Mouse (Mus musculus): ENCODE measurements around the gene Coq8b.

Coq8b gene

DNA sequence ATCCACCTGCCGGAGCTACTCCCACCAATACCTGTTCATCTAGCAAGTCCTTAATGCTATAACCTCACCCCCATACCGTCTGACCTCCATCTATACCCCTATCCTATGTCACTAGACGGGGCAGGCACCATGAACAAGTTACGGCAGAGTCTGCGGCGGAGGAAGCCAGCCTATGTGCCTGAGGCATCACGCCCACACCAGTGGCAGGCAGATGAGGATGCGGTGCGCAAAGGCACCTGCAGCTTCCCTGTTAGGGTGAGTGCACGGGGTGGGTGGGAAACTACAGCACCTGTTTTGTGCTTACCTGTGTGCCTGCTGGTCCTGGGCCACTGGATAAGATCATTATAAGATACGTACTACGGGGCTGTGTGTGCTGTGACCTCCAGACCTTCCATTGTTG, 31.9 kb downstream of the Coq8b start:
- in situ Hi-C loops (cut with MboI, MseI) = loop anchor here (25.0 kb wide), 1 partner anchor 477 kb away; no protein-coding TSS in a partner anchor

DNA sequence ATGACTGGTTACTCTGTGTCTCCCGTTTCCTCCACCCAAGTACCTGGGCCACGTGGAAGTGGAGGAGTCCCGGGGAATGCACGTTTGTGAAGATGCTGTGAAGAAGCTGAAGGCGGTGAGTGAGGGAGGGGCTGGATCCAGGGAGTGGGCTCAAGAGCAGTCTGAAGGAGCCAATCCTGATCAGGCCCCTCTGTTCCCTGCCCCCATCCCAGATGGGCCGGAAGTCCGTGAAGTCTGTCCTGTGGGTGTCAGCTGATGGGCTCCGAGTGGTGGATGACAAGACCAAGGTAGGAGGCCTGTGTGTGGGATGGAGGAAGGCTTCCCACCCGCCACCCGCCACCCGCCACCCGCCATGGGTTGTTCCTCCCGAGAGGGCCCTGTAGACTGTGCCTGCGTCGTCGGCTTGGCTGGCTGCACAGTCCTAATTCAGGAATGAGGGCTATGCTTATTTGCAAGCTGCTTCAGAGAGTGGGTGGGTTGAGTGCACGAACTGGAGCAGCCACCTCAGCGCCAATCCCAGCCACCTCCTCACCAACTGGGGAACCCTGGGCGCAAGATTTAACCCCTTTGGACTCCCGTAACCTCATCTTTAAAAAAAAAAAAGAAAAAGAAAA, 33.8 kb downstream of the Coq8b start:
- in situ Hi-C loops (cut with MboI, MseI) = loop anchor here (25.0 kb wide), 1 partner anchor 479 kb away; no protein-coding TSS in a partner anchor

DNA sequence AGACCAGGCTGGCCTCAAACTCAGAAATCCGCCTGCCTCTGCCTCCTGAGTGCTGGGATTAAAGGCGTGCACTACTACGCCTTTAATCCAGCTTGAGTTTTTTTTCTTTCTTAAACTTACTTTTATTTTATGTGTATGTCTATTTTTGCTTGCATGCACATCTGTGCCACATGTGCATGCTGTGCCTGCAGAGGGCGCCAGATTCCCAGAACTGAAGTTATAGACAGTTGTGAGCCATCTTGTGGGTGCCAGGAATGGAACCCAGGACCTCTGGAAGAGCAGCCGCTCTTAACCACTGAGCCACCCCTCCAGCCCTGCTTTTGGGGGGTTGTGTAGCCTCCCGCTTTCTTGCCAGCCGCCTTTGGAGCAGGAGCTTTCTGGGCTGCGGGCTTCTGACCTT, 38.6 kb downstream of the Coq8b start:
- in situ Hi-C loops (cut with MboI, MseI) = loop anchor here (25.0 kb wide), 1 partner anchor 484 kb away; no protein-coding TSS in a partner anchor

- in situ Hi-C loops (cut with MboI, MseI) = loop anchor here (25.0 kb wide), 1 partner anchor 487 kb away; no protein-coding TSS in a partner anchor
Measured at GRCm38 (mm10) chr7:27273739-27274351, 41.0 kb downstream of the Coq8b start.

DNA sequence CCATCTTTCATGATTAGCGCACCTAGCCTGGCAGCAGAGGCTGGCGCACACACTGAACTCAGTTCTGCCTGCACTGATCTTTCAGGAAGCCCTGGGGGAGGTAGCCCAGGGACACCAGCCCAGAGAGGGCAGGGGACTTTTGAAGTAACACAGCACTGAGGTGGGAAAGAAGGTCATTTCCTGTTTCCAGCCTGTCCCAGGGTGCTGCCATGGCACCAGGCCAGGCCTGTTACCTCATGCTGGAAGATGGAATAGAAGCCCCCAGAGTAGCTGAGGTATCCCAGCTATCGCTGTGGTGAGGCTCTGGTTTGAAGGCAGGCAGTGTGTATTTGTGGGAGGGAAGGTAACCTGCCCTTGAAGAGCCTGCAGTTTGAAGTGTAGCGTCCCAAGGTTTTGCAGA, 42.1 kb downstream of the Coq8b start:
- in situ Hi-C loops (cut with MboI, MseI) = loop anchor here (25.0 kb wide), 1 partner anchor 488 kb away; no protein-coding TSS in a partner anchor

DNA sequence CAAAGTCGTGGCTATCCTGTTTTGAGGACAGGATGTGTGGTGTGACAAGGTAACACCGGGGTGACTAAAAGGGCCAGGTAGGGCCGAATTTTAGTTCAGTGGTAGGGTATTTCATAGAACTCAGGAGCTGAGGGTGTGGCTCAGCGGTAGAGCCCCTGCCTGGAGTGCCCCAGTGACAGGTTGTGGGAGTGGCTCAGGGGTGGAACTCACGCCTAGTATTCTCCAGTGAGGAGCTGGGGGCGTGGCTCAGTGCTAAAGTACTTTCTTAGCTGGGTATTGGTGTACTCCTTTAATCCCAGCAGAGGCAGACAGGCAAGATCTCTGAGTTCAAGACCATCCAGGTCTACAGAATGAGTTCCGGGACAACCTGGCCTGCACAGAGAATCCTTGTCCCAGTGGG, 43.2 kb downstream of the Coq8b start:
- in situ Hi-C loops (cut with MboI, MseI) = no loop called here

DNA sequence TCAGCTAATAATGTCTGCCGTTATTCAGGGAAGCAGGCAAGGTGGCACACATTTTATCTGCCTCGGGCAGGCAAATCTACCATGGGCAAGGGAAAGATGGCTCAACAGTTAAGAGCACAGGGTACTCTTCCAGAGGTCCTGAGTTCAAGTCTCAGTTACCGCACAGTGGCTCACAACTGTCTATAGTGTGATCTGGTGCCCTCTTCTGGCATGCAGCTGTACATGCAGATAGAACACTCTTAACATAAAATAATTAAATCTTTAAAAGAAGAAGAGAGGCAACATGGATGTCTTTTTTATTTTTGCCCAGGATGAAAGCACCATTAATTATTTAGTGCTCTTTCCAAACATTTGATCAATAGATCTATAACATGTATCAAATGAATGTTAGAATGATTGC, 44.4 kb downstream of the Coq8b start:
- in situ Hi-C loops (cut with MboI, MseI) = no loop called here

DNA sequence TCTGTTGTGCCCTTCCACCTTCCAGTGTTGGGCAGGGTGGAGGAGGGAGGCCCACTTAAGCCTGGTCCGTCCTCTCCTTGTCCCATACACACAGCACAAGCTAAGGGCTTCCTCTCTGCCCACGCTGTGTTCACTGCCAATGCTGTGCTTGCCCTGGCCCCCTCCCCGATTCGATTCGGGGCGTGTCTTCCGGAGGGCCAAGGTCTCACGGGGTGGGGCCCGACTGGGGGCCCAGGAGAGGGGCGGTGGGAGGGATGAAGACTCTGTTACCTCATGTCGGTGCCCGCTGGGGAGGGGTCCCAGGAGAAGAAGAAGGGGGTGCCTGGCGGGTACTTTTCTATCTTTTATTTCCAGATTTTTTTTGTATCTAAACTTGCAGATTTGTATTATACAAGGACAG, 48.9 kb downstream of the Coq8b start:
- in situ Hi-C loops (cut with MboI, MseI) = no loop called here

DNA sequence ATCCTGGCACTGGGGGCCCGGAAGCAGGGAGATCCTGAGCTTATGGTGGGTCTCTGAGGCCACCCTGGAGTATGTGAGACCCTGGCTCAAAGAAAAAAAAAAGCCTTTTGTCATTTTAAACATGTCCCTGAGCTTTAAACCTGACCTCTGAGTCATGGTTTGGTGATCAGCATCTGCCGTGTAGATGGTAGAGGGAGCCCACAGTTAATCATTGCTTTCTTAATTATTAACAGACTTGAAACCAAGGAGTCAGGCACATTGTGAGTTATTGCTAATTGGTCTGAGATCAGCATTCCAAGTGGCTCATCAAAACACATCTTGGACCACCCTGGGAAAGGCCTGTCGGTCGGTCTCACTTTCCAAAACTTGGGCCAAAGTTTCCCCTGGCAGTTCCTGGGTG, 49.4 kb downstream of the Coq8b start:
- in situ Hi-C loops (cut with MboI, MseI) = no loop called here

- in situ Hi-C loops (cut with MboI, MseI) = no loop called here
Measured at GRCm38 (mm10) chr7:27284865-27285697, 52.3 kb downstream of the Coq8b start.

- in situ Hi-C loops (cut with MboI, MseI) = no loop called here
Measured at GRCm38 (mm10) chr7:27285698-27286066, 52.9 kb downstream of the Coq8b start.

DNA sequence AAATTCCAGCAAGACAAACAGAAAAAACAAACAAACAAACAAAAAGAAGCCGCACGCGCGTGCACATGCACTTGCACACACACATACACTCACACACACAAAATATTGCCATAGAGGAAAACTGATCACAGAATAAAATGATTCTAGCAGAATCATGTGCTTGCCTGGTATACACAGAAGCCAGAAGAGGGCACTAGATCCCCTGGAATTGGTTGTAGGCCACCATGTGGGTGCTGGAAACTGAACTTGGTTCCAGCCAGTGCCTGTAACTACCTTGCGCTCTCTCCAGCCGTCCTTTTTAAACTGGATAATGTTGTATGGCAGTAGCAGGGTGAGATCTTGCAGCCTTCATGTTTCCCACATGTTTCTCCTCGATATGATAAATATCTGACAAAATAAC, 55.9 kb downstream of the Coq8b start:
- in situ Hi-C loops (cut with MboI, MseI) = no loop called here

DNA sequence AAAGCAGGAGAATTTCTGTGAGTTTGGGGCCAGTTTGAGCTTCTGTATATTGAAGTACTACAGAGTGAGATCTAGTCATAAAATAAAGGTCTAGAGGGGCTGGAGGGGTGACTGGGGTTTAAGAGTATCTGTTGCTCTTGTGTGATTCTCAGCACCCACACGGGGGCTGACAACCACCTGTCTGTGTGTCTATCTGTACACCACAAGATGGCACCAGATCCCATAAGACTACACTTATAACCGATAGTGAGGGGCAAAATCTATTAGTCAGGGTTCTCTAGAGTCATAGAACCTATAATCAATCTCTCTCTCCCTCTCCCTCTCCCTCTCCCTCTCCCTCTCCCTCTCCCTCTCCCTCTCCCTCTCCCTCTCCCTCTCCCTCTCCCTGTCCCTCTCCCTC, 57.7 kb downstream of the Coq8b start:
- in situ Hi-C loops (cut with MboI, MseI) = no loop called here

DNA sequence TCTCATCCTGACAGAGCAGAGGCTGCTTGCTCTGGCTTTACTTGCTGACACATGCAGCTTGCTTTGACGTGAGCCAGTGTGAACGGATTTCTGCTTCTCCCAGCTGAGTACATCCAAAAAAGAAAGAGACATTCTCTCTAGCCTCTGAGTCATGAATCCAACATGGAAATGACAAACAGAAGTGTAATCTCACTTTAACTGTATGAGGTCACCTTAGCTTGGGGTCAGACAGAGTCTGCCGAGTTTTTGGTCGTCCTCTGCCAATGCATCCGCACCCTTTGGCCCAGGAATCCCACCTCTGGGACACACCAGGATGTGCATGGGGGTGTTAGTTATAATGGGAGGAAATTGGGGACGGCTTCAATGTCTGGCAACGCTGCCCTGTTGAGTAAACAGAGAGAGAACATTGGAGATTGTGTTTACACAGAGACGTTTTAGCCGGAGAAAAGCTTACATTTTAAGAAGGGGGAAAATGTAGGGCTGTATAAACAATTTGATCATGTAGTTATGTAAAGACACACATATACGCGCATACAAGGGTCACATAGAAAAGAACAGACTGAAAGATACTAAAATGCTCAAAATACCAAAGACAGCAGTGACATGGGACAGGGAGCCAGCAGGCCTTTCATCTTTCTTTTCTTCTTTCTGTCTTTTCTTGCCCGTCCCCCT, 59.1 kb downstream of the Coq8b start:
- in situ Hi-C loops (cut with MboI, MseI) = no loop called here

GRCm38 (mm10) chr7:27295956-27296355, 63.1 kb downstream of the Coq8b start:
- in situ Hi-C loops (cut with MboI, MseI) = loop anchor here (5.0 kb wide), 1 partner anchor 96 kb away; no protein-coding TSS in a partner anchor

DNA sequence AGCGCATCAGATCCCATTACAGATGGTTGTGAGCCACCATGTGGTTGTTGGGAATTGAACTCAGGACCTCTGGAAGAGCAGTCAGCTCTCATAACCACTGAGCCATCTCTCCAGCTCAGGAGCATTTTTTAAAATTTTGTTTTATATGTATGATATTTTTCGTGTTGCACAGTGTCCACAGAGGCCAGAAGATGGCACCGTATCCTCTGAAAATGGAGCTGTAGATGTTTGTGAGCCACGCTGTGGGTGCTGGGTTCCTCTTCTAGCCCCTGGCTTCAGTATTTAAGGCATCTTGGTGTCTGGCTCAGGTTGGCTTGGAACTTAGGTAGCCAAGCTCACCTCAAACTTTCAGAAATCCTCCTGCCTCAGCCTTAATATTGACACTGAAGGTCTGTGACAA, 63.7 kb downstream of the Coq8b start:
- in situ Hi-C loops (cut with MboI, MseI) = loop anchor here (5.0 kb wide), 1 partner anchor 96 kb away; no protein-coding TSS in a partner anchor

- in situ Hi-C loops (cut with MboI, MseI) = loop anchor here (5.0 kb wide), 1 partner anchor 94 kb away; no protein-coding TSS in a partner anchor
Measured at GRCm38 (mm10) chr7:27298033-27298610, 65.3 kb downstream of the Coq8b start.

DNA sequence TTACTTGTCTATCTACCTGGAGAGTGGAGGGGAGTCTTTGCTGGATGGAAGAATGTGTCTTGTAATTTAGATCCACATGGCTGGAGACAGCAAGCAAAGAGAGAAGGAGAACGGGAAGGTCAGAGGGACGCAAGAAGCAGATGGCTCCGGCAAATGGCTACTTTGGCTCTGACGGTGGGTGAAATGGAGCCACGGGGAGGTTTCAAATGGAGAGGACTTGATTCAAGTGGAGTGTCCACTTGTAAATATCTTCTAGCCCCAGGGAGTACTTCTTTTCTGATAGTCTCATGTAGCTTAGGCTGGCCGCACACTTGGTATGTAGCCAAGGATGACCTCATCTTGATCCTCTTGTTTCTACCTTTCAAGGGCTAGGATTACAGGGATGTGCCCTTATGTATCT, 66.0 kb downstream of the Coq8b start:
- in situ Hi-C loops (cut with MboI, MseI) = loop anchor here (5.0 kb wide), 1 partner anchor 93 kb away; no protein-coding TSS in a partner anchor

- in situ Hi-C loops (cut with MboI, MseI) = no loop called here
Measured at GRCm38 (mm10) chr7:27300351-27300750, 67.5 kb downstream of the Coq8b start.

GRCm38 (mm10) chr7:27300801-27301200, 68.0 kb downstream of the Coq8b start:
- in situ Hi-C loops (cut with MboI, MseI) = no loop called here

DNA sequence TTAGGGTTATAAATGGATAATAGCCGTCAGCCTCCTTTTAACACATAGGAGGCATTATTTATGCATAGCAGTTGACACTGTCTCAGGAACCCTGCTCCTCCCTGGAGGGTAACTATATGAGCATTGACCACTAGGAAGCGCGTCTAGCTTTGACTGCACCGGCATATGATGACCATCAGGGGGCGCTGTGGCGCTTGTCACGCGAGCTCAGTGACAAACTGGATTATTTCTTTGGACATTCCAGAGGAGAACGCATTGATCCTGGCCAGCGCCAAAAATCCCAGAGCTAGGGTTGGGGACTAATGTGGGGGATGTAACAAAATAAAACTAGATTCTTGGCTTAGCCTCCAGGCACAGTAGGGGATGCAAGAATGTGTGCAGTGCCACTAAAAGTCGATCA, 69.3 kb downstream of the Coq8b start:
- in situ Hi-C loops (cut with MboI, MseI) = no loop called here
